Mouse (Mus musculus) heart, adult 11 months (tissue): ENCODE measurements around the gene Slc12a3.

Experiments
- DNase-seq: peaks from one replicate; pipeline ENCODE4 v3.0.0; 2022

The Slc12a3 gene

GRCm38 (mm10) chr8:94409523-94409922 lies 80.5 kb downstream of the Slc12a3 start:
- no peak for DNase-seq

DNA sequence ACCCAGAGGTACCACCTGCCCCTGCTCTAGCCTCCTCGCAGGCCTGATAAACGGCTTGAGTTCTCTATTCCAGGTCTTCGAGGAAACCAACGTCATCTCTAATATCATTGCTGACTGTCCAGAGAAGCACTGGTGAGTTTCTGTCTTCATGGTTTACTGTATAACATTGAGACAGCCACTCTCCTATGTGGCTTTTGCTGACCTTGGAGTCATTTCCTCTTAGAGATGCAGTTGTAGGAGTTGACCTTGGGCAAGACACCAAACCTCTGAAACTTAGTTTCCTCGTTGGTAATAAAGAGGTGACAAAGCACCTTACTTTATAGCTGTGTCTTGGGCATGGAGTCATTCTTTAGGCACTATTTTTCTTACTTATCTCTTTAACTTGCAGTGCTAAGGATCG lies 83.5 kb downstream of the Slc12a3 start:
- no peak for DNase-seq

DNA sequence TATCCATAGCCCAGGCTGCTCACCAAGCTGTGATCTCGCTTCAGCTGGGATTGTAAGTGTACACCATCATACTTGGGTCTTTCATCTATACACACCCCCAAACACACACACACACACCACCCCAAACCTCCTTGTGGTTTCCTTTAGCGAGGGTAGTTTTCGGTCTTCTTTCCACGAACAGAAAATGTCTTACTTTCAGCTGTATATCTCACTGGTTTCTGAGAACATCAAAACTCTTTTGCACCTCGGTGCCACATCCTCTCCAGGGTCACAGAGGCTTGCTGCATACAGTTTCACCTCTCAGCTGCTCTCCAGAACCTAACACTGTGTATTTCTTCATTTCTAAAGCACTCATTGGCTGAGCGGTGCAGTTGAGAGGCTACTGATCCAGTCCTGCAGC lies 84.5 kb downstream of the Slc12a3 start:
- peak; percentile 82 for DNase-seq

DNA sequence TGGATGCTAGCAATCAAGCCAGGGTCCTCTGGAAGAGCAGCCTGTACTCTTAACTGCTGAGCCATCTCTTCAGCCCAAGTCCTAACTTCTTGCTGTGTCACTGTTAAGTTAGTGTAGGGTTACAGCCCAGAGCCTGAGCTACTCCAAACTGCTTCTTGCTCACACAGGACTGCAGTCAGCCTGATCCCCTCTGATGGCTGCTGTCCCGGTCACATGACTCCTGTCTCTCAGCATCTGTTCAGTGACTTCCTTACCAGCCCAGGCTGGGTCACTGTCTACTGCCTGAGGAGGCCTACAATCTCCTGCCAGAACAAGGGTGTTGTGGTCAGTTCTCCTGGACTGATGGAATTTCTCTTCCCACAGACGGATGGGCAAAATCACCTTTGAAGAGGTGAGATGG lies 86.2 kb downstream of the Slc12a3 start:
- DNase-seq: peak; percentile 87
